Mouse (Mus musculus) heart, adult 11 months (tissue): ENCODE data around the gene Larp1b.
"Not testable (repeated sequence)": the region's sequence is repeated elsewhere in the genome, so short reads cannot be mapped to it uniquely, and the experiment has no call there.

ENCODE experiments used
- DNase-seq: peaks from one replicate; pipeline ENCODE4 v3.0.0; 2022

The Larp1b gene

DNA sequence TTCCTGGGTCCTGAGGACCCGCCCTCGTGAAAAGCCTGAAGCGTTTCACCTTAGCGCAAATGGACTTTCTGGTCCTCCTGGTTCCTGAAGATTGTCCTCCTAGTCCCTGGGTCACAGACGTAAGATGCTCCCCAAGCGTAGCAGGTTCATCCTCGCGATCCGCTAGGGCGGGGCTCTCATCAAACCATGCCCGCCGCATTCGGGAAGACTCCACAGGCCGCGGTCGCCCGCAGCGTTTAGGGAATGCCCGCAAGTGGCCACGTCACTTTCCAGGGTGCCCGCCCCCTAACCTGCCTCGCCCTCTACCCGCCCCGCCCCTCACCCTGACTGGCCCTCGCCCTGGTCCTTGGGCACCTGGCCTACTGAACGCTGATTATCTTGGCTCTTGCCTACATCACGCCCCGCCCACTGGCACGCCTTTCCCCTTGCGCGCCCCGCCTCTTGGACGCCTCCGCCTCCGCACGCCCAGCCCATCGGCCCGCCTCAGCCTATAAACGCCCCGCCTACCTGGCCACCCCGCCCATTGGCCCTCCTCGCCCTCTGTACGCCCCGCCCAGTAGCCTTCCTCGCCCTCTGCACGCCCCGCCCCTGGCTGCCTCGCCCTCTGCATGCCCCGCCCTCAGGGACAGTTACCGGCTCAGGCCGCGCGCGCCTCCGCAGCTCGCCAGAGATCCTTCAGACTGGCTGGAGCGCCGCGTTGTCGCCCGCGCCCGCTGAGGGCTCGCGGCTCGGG is at the start of gene Larp1b:
Gene Larp1b (plus strand): TSS at position 659 of the 733 bp plus-strand sequence.
- peak; percentile 100 for DNase-seq

DNA sequence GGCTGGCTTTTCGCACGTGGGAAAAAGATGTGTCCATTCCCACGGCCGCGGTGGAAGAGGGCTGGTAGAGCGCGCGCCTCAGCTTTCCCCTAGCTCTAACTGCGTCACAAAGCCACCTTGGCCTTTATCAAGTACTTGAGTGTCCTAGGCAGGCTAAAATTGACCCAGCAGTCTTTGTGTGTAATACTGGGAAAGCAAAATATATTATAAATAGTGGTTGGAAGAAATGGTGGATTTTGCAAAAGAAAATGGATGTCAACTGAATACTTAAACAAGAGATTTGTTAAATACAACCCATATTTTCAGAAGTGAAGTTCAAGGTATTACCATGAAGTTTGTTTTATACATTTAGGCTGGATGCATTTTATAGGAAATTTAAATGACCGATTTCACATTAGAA is 47.2 kb upstream of the Larp1b start, which contains the start of gene 1700034I23Rik:
Gene 1700034I23Rik (minus strand): TSS at position 101 of the 400 bp plus-strand sequence.
- DNase-seq: not testable (repeated sequence)

GRCm38 (mm10) chr3:40938189-40938588 is 11.4 kb upstream of the Larp1b start:
- DNase-seq: peak; percentile 75

DNA sequence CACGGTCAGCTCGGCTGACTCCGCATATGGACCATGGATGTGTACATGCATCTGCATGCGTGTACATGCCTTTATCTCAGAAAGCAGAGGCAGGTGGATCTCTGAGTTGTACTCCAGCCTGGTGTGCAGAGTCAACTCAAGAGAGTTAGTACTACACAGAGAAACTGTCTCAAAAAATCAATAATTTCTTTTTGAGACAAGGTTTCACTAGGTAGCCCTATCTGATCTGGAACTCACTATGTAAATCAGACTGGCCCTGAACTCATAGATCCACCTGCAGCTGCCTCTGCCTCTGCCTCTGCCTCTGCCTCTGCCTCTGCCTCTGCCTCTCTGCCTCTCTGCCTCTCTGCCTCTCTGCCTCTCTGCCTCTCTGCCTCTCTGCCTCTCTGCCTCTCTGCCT is 11.0 kb upstream of the Larp1b start:
- no peak for DNase-seq

DNA sequence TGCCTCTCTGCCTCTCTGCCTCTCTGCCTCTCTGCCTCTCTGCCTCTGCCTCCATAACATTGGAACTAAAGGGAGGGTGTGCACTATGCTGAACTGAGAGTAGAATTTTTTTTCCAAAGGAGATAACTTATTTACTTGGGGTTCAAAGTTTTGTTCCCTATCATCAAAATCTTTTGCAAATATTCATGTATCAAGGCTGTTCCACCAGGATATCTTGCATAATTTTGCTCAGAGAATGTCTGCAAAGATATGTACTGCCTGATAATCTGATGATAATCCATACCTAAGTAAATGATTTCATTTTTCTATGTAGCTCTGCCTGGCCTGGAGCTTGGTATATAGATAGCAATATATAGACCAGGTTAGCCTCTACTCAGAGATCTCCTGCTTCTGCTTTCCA is 10.6 kb upstream of the Larp1b start:
- DNase-seq: no peak

GRCm38 (mm10) chr3:40949903-40950600 is 424 bp downstream of the Larp1b start:
- no peak for DNase-seq

DNA sequence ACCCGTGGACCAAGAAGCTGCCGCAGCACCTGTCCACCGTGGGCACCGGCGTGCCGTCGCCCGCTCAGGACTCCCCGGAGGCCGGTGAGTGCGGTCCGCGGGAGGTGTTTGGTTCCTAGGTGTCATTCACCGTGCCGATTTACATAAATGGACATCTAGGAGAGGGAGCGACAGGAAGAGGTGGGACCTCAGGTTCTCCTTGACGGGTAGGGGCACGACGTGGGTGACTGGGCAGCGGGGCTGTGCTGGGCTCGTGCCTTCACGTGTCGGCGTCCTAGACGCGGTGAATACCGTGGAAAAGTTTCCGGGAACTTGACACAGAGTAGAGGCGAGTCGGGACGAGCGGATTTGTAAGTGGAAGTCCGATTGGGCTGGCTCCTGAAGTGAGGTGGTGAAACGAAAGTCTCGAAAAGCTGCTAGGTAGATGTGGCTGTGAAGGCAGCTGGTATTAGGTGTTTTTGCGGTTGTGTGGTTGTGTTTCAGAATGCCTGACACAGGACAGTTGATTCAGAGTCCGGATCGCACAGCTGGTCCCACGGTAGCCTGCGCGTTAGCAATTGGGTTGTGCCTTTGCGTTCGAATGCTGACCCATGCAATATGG is 1.1 kb downstream of the Larp1b start:
- peak; percentile 97 for DNase-seq

- DNase-seq: no peak
Measured at GRCm38 (mm10) chr3:40951365-40951764, 1.7 kb downstream of the Larp1b start.

DNA sequence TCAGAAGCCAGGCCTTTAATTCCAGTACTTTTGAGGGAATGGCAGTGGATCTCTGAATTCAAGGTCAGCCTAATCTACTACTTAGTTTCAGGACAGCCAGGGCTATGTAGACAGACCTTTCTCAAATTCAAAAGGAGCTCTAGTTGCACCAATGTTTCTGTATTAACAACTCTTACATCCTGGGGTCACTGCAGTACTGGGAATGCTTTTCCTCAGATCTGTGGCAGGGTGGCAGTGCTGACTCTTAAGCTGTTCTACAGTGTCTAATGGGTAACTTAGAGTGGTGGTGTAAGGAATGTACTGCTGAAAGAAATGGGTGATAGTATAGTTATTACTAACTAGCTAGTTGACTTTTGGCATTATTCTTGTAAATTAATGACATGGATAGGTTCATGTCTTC is 3.0 kb downstream of the Larp1b start:
- DNase-seq: peak; percentile 66

- no peak for DNase-seq
Measured at GRCm38 (mm10) chr3:40954792-40955191, 5.2 kb downstream of the Larp1b start.

GRCm38 (mm10) chr3:40958831-40959230 is 9.2 kb downstream of the Larp1b start:
- DNase-seq: peak; percentile 76

GRCm38 (mm10) chr3:40980758-40981157 is 31.1 kb downstream of the Larp1b start:
- no peak for DNase-seq

- DNase-seq: no peak
Measured at GRCm38 (mm10) chr3:40987539-40987938, 37.9 kb downstream of the Larp1b start.

- DNase-seq: no peak
Measured at GRCm38 (mm10) chr3:40988722-40989121, 39.1 kb downstream of the Larp1b start.

DNA sequence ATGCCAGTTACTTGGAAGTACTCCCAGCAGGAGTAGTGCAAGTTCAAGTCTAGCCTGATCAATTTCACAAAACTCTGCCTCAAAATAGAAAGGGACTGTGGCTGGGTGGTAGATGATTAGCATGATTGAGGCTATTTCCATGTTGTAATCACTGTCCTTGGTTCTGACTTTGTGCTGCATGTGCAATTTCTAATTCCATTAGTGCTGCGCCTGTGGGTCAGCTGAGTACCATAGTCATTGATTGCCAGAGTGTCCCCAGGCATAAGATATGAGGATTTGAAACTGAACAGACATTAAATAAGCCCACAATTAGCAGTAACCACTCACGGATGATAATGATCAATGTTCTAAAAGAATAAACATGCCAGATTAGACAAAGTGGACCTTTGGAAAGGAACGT is 41.9 kb downstream of the Larp1b start:
- DNase-seq: no peak

DNA sequence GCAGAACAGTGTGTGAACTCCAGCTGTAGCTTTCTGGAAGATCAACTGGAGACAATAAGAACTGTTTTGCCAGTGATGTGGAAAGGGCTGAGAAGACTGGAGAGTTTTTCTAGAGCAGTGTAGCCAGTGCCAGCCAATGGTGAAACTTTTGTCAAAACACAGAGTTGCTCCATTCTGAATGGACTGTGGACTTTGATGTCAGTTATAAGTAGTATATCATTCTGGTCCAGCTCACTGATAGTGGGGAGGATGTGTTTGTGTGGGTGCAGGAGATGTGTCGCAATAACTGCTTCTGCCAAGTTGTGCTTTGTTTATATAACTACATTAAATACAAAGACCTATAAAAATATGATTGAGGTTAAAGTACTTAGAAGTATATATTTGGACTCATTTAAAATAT is 45.5 kb downstream of the Larp1b start:
- no peak for DNase-seq

DNA sequence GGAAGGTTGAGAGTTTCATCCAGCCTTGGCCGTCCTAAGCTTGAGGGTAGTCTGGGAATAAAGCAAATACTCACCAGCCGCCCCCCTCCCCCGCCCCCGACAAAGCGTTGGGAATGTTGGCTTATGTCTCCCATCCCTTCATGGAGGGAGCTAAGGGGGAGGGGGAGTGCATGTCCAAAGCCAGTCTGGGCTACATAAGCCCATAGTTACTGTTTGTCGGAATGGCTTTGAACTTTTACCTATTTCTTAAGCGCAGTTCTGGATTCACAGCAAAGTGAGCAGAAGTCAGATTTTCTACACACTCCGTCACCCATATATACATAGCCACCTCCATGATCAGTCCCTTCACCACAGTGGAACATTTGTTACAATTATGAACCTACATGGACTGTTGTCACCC is 59.7 kb downstream of the Larp1b start:
- DNase-seq: no peak

- peak; percentile 58 for DNase-seq
Measured at GRCm38 (mm10) chr3:41009990-41010389, 60.4 kb downstream of the Larp1b start.

- DNase-seq: peak; percentile 51
Measured at GRCm38 (mm10) chr3:41010701-41011100, 61.1 kb downstream of the Larp1b start.

DNA sequence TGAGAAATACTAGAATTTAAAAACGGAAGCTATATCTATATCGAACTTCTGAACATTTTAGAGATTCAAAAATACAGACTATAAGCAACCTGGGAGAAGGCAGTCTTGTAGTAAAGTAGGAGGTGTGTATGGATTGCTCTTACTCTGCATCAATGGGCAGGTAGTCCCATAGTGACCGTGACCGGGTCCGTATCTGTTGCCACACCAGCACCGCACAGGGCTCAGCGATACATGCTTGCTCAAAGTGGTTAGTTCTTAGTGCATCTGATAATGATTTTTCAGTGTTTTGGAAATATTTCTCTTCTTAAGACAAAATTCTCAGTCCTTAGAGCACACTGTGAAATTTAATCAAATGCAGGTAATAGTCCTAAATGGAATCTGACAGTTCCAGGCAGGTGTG is 62.8 kb downstream of the Larp1b start:
- DNase-seq: peak; percentile 53

- no peak for DNase-seq
Measured at GRCm38 (mm10) chr3:41014946-41015345, 65.3 kb downstream of the Larp1b start.

DNA sequence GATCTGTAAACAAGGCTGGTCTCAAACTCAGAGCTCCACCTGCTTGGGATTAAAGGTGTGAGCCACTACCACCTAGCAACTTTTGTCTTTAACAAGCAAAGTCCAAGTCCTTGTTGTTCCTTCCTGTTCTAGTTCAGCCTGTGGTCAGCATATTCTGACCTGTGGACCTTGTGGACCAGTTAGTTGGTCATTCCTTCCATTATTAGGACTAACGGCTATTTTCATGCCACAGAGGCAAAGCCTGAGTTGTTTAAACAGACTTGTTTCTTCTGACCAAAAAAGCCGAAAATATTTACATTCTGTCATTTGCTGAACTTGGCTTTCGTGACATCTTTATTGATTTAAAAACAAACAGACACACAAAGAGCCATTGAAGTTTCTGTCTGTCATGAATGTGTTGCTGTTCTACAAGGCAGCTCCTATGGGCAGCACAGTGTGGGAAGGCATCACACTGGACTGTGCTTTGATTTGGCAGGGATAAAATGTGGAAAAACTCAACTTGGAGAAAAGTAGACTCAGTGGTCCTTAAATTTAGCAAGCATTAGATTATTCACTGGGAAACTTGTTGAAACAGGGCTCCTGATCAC is 68.5 kb downstream of the Larp1b start:
- peak; percentile 31 for DNase-seq

- DNase-seq: no peak
Measured at GRCm38 (mm10) chr3:41020687-41021086, 71.1 kb downstream of the Larp1b start.

DNA sequence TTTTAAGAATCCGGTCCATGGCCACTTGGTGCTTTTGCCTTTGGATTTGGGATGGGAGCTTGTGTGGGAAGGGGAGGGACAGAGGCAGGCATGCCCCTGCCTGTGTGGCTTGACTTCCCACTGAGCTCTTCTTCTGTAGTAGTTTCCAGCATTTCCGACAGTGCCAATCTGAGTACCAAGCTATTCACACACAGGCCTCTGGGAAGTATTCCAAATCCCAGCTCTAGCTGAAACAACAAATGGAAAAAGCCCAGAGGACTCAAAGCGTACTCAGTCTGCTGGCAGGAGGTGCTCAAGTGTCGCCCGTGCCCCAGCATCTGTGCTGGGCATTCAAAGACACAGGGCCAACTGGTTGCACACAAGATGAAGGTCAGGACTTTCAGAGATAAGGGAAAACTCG is 72.4 kb downstream of the Larp1b start:
- DNase-seq: peak; percentile 92
